Mouse (Mus musculus) CH12.LX (cell line): Measurements from ENCODE around the gene Pnrc2. TPM values are rescaled to one million over a fixed set of nuclear protein-coding genes. Genes with fewer than 3 reads are reported as not detected.

Experiments
- DNase-seq: peaks from one replicate; pipeline ENCODE4 v3.0.0-alpha.2; 2013; ENCODE audit errors: extremely low read depth
- H3K27ac ChIP-seq: 2 replicates; pipeline ENCODE4 v1.5.1; 2012; ENCODE audit warnings: low read depth, mild to moderate bottlenecking, control low read depth, moderate library complexity; ENCODE audit not compliant: insufficient read depth
- H3K27me3 ChIP-seq: replicated peaks from 2 replicates; pipeline ENCODE3; 2012; ENCODE audit warnings: inconsistent platforms
- H3K36me3 ChIP-seq, 2 experiments: replicated peaks in 1 of 2; 2 replicates each; pipeline versions ENCODE3 to v1.6.1; 2012; ENCODE audit warnings: inconsistent platforms in 1 of 2, low read length in 1 of 2, mild to moderate bottlenecking in 1 of 2, mixed read lengths in 1 of 2, moderate library complexity in 1 of 2; ENCODE audit not compliant: control insufficient read depth in 1 of 2, insufficient read depth in 1 of 2
- H3K4me1 ChIP-seq, 2 experiments: 2 replicates each; pipeline ENCODE4 v1.6.1; 2012; ENCODE audit warnings: inconsistent platforms in 1 of 2, moderate library complexity in 1 of 2; ENCODE audit not compliant: insufficient read depth in 2 of 2, control insufficient read depth in 1 of 2
- H3K4me2 ChIP-seq: 2 replicates; pipeline ENCODE4 v1.6.1; 2012; ENCODE audit warnings: low read depth, mild to moderate bottlenecking, control low read depth; ENCODE audit not compliant: poor library complexity, insufficient read depth, severe bottlenecking
- H3K4me3 ChIP-seq, 3 experiments: fragments of 150-350 bp in 1 of 3; sonication (generic) in 1 of 3; replicated peaks in 1 of 3; 2 replicates each; pipeline versions ENCODE3 to v1.5.1; 2011 to 2012; ENCODE audit warnings: low read depth in 2 of 3, low read length in 2 of 3, mild to moderate bottlenecking in 2 of 3, moderate library complexity in 2 of 3, control low read depth in 1 of 3, improper control_type of control experiment in 1 of 3, inconsistent platforms in 1 of 3, mixed read lengths in 1 of 3; ENCODE audit not compliant: poor library complexity in 1 of 3
- H3K79me2 ChIP-seq: replicated peaks from 2 replicates; pipeline ENCODE4 v1.6.1; 2012; ENCODE audit warnings: mild to moderate bottlenecking, moderate library complexity; ENCODE audit not compliant: control insufficient read depth, poor library complexity, insufficient read depth, severe bottlenecking; ENCODE audit errors: extremely low read depth
- H3K9ac ChIP-seq: 2 replicates; pipeline ENCODE4 v1.6.1; 2012; ENCODE audit warnings: low read depth, mild to moderate bottlenecking, control low read depth, moderate library complexity; ENCODE audit not compliant: insufficient read depth
- H3K9me3 ChIP-seq: replicated peaks from 2 replicates; pipeline ENCODE3; 2012; ENCODE audit warnings: low read length, inconsistent platforms, mixed read lengths
- BHLHE40 ChIP-seq: IDR thresholded peaks from 2 replicates; pipeline ENCODE4 v1.6.1; 2011; ENCODE audit warnings: mild to moderate bottlenecking, low read depth, low read length, improper control_type of control experiment
- CHD1 ChIP-seq: IDR thresholded peaks from 2 replicates; pipeline ENCODE4 v1.6.1; 2012; ENCODE audit warnings: low read depth, low read length, improper control_type of control experiment, inconsistent platforms
- CHD2 ChIP-seq: IDR thresholded peaks from 2 replicates; pipeline ENCODE4 v1.6.1; 2011; ENCODE audit warnings: low read length, improper control_type of control experiment
- CTCF ChIP-seq, 2 experiments: IDR thresholded peaks in 1 of 2; conservative IDR thresholded peaks in 1 of 2; 2 replicates each; pipeline ENCODE4 v1.5.1; 2011 to 2012; ENCODE audit warnings: low read depth in 2 of 2, low read length in 2 of 2, improper control_type of control experiment in 1 of 2, inconsistent platforms in 1 of 2, mild to moderate bottlenecking in 1 of 2, moderate library complexity in 1 of 2
- ELF1 ChIP-seq: IDR thresholded peaks from 2 replicates; pipeline ENCODE4 v1.6.1; 2014; ENCODE audit warnings: low read depth, mild to moderate bottlenecking, inconsistent platforms, low read length, improper control_type of control experiment
- GABPA ChIP-seq: IDR thresholded peaks from 2 replicates; pipeline ENCODE4 v1.6.1; 2012; ENCODE audit warnings: low read depth, low read length, improper control_type of control experiment, inconsistent platforms; ENCODE audit not compliant: insufficient replicate concordance
- JUN ChIP-seq: IDR thresholded peaks from 2 replicates; pipeline ENCODE4 v1.6.1; 2011; ENCODE audit warnings: low read depth, mild to moderate bottlenecking, low read length, improper control_type of control experiment, moderate library complexity; ENCODE audit not compliant: insufficient read depth
- JUND ChIP-seq: conservative IDR thresholded peaks from 2 replicates; pipeline ENCODE4 v1.6.1; 2011; ENCODE audit warnings: low read depth, low read length, improper control_type of control experiment
- MAFK ChIP-seq: IDR thresholded peaks from 2 replicates; pipeline ENCODE4 v1.6.1; 2011; ENCODE audit warnings: low read length, improper control_type of control experiment; ENCODE audit not compliant: insufficient replicate concordance
- MYC ChIP-seq: IDR thresholded peaks from 2 replicates; pipeline ENCODE4 v1.6.1; 2011; ENCODE audit warnings: low read depth, mild to moderate bottlenecking, improper control_type of control experiment, low read length
- NELFE ChIP-seq: IDR thresholded peaks from 2 replicates; pipeline ENCODE4 v1.6.1; 2011; ENCODE audit warnings: low read depth, low read length, improper control_type of control experiment
- PAX5 ChIP-seq: IDR thresholded peaks from 2 replicates; pipeline ENCODE4 v1.6.1; 2012; ENCODE audit warnings: low read length, inconsistent platforms, mixed read lengths
- POLR2AphosphoS2 ChIP-seq: IDR thresholded peaks from 2 replicates; pipeline ENCODE4 v1.6.1; 2011; ENCODE audit warnings: low read depth, low read length, improper control_type of control experiment
- RAD21 ChIP-seq: IDR thresholded peaks from 2 replicates; pipeline ENCODE4 v1.6.1; 2011; ENCODE audit warnings: low read depth, mild to moderate bottlenecking, low read length, improper control_type of control experiment, moderate library complexity
- RCOR1 ChIP-seq: conservative IDR thresholded peaks from 2 replicates; pipeline ENCODE4 v1.6.1; 2012; ENCODE audit warnings: low read depth, mild to moderate bottlenecking, inconsistent platforms, low read length, improper control_type of control experiment
- SIN3A ChIP-seq: IDR thresholded peaks from 2 replicates; pipeline ENCODE4 v1.6.1; 2012; ENCODE audit warnings: low read length, improper control_type of control experiment, inconsistent platforms
- TBP ChIP-seq: conservative IDR thresholded peaks from 2 replicates; pipeline ENCODE4 v1.6.1; 2011; ENCODE audit warnings: low read depth, low read length, improper control_type of control experiment
- TCF12 ChIP-seq: IDR thresholded peaks from 2 replicates; pipeline ENCODE4 v1.6.1; 2014; ENCODE audit warnings: low read depth, mild to moderate bottlenecking, inconsistent platforms, low read length, improper control_type of control experiment
- USF1 ChIP-seq: IDR thresholded peaks from 2 replicates; pipeline ENCODE4 v1.6.1; 2014; ENCODE audit warnings: low read depth, mild to moderate bottlenecking, inconsistent platforms, low read length, improper control_type of control experiment
- ZMIZ1 ChIP-seq: IDR thresholded peaks from 2 replicates; pipeline ENCODE4 v1.6.1; 2012; ENCODE audit warnings: low read depth, mild to moderate bottlenecking, inconsistent platforms, low read length, improper control_type of control experiment
- dilution Hi-C: fragments of 300-500 bp; cut with MboI; formaldehyde crosslinking; loops from 2 replicates; pipeline ENCODE4 v1.14.3; 2020; ENCODE audit warnings: low sequenced_read_pairs; ENCODE audit not compliant: extremely low pct_unique_long_range_greater_than_20kb, extremely low pct_ligation_motif_present
- in situ Hi-C: fragments of 300-500 bp; cut with MboI; formaldehyde crosslinking; loops from 3 replicates; pipeline ENCODE4 v1.14.3; 2019; ENCODE audit warnings: low sequenced_read_pairs, low pct_ligation_motif_present, low pct_unique_long_range_greater_than_20kb, mixed read lengths
- polyA plus RNA-seq: library from polyadenylated mRNA; unstranded; fragments of >175 nt; gene quantifications from 2 replicates; pipeline ENCODE4 v1.2.1, GENCODE M21; 2012; ENCODE audit warnings: low read depth; ENCODE audit not compliant: insufficient read length
- total RNA-seq, 2 experiments: library from RNA; depleted of rRNA; stranded (reverse); fragments of 300-350 nt in 1 of 2; fragments of >200 nt in 1 of 2; gene quantifications; 2 replicates each; pipeline ENCODE4 v1.2.3; 2012 to 2014

Gene Pnrc2
- total and polyA plus RNA-seq, 3 experiments: 30.5 to 46.9 (median 32.8) TPM

GRCm38 (mm10) chr4:135828491-135828890, 45.2 kb downstream of the Pnrc2 start:
- Histone ChIP-seq H3K79me2 (no peaks in the 10 kb centered on the region), H3K27me3 (no peaks in the 10 kb centered on the region), H3K36me3 (no peaks in the 10 kb centered on the region), H3K9me3 (no peaks in the 10 kb centered on the region), H3K4me3 (no peak overlapping the region), H3K9ac (no peak overlapping the region), H3K27ac (no peak overlapping the region), H3K4me2 (no peak overlapping the region), H3K4me1 (no peaks in the 10 kb centered on the region)
- DNase-seq: no peak
- TF ChIP-seq SIN3A (no peak), ZMIZ1 (no peak), JUND (no peak), TBP (no peak), CTCF (conservative IDR thresholded peaks at IDR 0.05 in 1 of 2, IDR thresholded peaks at IDR 0.05 in 1 of 2; ENCODE audit: low read depth in 2 of 2, low read length in 2 of 2) (no peak), RCOR1 (no peak), GABPA (no peak), ELF1 (no peak), CHD2 (no peak), PAX5 (no peak), NELFE (no peak), CHD1 (no peak), MYC (no peak), BHLHE40 (no peak), USF1 (no peak), POLR2AphosphoS2 (no peak), RAD21 (no peak), JUN (no peak), TCF12 (no peak)
- in situ Hi-C loops (no loop called here), dilution Hi-C loops (no loop called here)

GRCm38 (mm10) chr4:135824254-135824653, 49.4 kb downstream of the Pnrc2 start:
- Histone ChIP-seq H3K4me2 (no peak overlapping the region), H3K27ac (no peak overlapping the region), H3K27me3 (no peaks in the 10 kb centered on the region), H3K79me2 (no peaks in the 10 kb centered on the region), H3K9ac (no peak overlapping the region), H3K9me3 (no peaks in the 10 kb centered on the region), H3K4me3 (no peak overlapping the region), H3K4me1 (0 out of 4 replicates have a peak, but pooled peaks cover 0 to 3% of the 10 kb centered on the region in 2 experiments), H3K36me3 (no peaks in the 10 kb centered on the region)
- DNase-seq: no peak
- in situ Hi-C loops (no loop called here), dilution Hi-C loops (no loop called here)
- TF ChIP-seq RCOR1 (no peak), MAFK (no peak)
